Mouse (Mus musculus) right cerebral cortex, postnatal 4 days (tissue): ENCODE measurements around the gene Pde8b.

ENCODE experiments used
- DNase-seq: peaks from one replicate; pipeline ENCODE4 v3.0.0-alpha.2; 2022

Gene Pde8b

GRCm38 (mm10) chr13:95135326-95136150 is 114.6 kb downstream of the Pde8b start:
- no peak for DNase-seq

- DNase-seq = no peak
Measured at GRCm38 (mm10) chr13:95131848-95132247, 118.3 kb downstream of the Pde8b start.

GRCm38 (mm10) chr13:95131041-95131440 is 119.1 kb downstream of the Pde8b start:
- no peak for DNase-seq

GRCm38 (mm10) chr13:95127288-95127687 is 122.8 kb downstream of the Pde8b start:
- no peak for DNase-seq

- DNase-seq = no peak
Measured at GRCm38 (mm10) chr13:95126801-95127200, 123.3 kb downstream of the Pde8b start.

GRCm38 (mm10) chr13:95125546-95126215 is 124.5 kb downstream of the Pde8b start:
- DNase-seq = no peak

- DNase-seq = no peak
Measured at GRCm38 (mm10) chr13:95120570-95120969, 129.6 kb downstream of the Pde8b start.

DNA sequence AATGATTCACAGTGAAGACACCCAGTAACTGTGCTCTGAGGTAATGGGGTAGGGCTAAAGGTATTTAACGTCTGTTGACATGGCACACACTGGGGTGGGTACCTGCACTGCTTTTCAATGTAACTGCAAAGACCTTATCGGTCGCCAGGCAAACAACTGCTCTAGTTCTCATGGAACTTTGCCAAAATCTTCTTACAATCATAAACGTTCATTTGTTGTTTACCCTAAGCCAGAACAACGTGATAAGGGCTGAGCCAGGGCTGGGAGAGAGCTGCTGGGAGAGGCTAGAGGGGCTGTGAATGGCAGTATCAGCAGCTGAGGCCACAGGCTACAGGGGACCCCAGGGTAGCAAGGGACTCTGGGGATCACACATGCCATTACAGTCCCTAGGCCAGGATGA is 136.4 kb downstream of the Pde8b start:
- no peak for DNase-seq

DNA sequence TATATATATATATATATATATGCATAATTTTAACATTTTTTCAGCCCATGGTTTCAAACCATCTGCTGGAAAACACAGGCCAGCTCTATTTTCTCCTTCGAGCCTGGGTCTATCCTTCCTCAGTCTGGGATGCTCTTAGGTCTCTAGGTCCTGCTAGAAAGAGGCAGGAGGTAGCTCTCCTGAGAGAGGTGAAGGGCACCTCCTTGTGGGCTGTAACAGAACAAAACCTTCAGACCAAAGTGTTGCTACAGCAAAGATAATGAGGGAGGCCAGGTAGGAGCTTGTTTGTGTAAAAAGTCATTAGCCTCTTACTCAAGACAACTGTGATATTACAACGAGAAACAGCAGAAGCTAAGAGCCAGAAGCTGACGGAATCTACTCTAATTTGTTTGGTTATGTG is 140.6 kb downstream of the Pde8b start:
- no peak for DNase-seq

DNA sequence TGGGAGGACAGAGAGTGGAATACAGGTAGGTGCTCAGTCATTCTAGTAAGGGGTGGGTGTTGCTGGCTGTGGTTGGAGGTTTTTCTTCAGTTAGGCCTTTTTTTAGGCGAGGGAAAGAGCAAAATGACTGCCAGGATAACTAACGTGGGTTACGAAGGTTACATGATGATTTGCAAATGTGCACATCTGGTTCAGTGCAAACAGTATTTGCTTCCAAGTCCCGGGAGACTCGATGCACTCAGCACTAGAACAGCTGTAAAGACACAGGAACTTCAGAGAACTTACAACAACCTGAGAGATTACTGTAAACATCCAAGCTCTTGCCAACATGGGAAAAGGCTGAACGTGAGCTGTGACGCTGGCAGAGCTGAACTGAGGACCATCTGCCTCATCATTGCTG is 142.1 kb downstream of the Pde8b start:
- DNase-seq = no peak

DNA sequence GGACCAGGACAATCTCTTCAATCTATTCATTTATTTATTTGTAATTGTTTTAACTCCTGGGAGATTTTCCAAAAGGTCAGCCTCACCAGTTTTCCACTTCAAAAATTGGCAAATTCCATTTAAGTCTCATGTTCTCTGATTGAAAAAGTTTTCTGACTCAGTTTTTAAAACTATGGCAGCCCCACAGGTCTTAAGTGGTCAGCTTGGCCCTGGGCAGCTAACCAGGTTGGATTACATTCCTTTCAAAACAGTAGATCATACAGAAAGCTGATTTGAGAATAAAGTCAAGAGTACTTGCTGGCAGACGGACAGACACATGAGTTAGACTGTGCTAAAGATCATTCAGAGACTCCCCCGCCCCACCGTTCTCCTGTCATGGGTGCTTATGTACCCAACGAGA is 145.3 kb downstream of the Pde8b start:
- no peak for DNase-seq

- no peak for DNase-seq
Measured at GRCm38 (mm10) chr13:95102985-95103590, 147.0 kb downstream of the Pde8b start.

GRCm38 (mm10) chr13:95101315-95101714 is 148.8 kb downstream of the Pde8b start:
- DNase-seq = no peak

DNA sequence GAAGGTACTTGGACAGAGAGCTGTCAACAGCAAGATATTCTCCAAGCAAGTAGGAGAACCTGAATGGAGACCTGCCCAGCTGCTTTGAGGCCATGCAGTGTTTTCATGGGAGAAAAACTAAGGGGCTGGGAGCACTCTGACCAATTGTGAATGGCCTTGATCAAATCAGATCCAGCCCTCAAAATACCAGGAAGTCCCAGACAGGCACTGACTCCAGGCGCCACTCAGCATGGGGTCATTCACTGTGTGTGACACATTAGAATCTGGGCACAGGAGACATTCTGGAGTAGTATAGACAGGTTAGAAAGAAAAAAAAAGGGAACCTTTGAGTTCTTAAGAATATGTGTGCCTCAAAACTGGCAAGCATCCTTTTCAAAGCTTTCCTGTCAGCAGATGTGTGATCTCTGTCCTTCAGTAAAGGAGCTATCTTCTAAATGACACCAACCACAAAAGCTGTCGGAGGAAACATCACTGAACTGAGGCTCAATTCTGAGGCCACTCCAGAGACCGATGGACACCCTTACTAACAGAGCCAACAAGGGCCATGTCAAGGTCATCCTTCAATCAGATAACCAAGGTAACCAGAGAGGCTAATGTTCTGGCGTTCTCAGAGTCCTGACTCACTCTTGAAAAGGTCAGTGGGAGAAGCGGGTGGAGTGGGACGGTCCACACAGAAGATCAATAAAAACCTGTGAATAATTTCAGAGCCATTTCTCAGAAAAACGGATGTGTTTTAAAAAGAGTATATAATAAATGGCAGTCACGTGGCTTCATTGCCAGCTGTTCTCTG is 151.0 kb downstream of the Pde8b start:
- no peak for DNase-seq

GRCm38 (mm10) chr13:95096646-95097045 is 153.5 kb downstream of the Pde8b start:
- no peak for DNase-seq

- no peak for DNase-seq
Measured at GRCm38 (mm10) chr13:95095860-95096259, 154.3 kb downstream of the Pde8b start.

DNA sequence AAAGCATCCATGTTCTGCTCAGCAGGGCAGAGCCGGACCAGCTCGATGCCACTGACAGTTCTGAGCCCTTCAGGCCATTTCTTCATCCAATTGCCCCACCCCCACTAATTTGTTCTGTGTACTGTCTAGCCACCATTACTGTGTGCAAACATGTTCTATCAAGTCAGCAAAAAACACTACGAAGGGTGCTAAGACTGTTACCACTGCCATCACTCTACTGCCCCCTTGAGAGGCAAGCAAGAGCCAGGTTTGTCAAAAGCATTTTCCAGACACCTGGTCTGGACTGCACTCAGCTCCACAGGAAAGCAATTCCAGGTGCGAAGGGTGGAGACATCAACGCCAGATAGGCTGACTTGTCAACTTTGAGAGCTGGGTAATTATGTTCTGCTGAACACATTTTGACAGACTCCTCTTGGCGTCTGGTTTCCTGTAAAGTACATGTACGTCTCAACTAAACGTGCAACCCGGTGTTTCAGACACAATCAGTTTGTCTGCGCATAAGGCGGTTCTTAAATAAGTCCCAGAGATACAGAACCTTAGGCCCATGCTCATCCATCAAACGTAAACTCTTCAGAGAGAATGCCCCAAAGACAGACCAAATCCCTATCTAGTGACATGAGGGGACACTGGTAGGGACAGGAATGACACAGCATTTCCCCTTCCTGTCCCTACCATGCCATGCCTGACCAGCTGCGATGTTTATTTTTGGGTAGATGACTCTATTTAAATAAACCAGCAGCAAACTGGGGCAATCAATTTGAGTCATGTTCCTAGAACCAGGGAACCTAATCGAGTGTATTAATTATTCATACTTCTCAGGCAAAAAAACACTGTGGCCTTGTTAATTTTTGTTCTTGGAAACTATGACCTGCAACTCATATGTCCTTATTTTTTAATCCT is 158.3 kb downstream of the Pde8b start:
- DNase-seq = no peak

GRCm38 (mm10) chr13:95087358-95087787 is 162.8 kb downstream of the Pde8b start:
- no peak for DNase-seq

- DNase-seq = no peak
Measured at GRCm38 (mm10) chr13:95086033-95086432, 164.1 kb downstream of the Pde8b start.

- no peak for DNase-seq
Measured at GRCm38 (mm10) chr13:95082611-95083010, 167.5 kb downstream of the Pde8b start.

- no peak for DNase-seq
Measured at GRCm38 (mm10) chr13:95081082-95081481, 169.1 kb downstream of the Pde8b start.

GRCm38 (mm10) chr13:95078492-95078891 is 171.6 kb downstream of the Pde8b start:
- DNase-seq = no peak
